Mouse (Mus musculus): ENCODE data around the gene Fam171a2.

DNA sequence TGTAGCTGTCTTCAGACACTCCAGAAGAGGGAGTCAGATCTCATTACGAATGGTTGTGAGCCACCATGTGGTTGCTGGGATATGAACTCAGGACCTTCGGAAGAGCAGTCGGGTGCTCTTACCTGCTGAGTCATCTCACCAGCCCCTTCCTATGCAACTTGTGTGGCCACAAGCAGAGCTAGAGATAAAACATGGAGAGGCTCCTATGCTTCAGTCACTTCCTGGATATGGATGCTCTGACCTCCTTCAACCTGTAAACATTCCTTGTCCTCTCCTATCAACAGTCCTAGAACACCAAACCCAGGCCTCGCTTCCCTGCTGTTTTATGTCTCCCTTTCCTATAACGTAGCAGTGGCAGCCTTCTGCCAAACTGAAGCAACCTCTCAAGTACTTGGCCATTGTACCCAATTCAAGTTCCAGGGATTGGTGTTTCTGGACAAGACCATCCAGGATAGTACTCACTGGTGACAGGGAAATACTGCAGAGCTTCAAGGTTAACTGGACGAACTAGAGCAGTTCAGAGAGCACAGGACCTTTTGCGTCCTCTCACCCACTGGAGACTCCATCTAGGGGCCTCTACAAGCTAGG lies 46.7 kb upstream of the Fam171a2 start:
- TF ChIP-seq CTCF (IDR thresholded peaks at IDR 0.05; ENCODE audit: extremely low read depth, insufficient read length, insufficient replicate concordance, low read depth, low read length) (no peak), POLR2A (IDR thresholded peaks at IDR 0.05; ENCODE audit: low read depth, low read length) (no peak)

All from small intestine, adult 2 months (tissue).